Mouse (Mus musculus) CD4-positive helper T cell, adult 2 months (primary cell): Measurements from ENCODE around the gene Nlrp14.
"Not testable (repeated sequence)": the region's sequence is repeated elsewhere in the genome, so short reads cannot be mapped to it uniquely, and the experiment has no call there.

Experiments used
- DNase-seq: peaks from one replicate; pipeline ENCODE4 v3.0.0-alpha.2; 2012; ENCODE audit warnings: low read depth, missing footprints, low spot score

Nlrp14 gene

GRCm38 (mm10) chr7:107166690-107167089 lies at the start of gene Nlrp14:
Gene Nlrp14, plus strand, starts transcription at chr7:107166990.
- DNase-seq, result no peak

DNA sequence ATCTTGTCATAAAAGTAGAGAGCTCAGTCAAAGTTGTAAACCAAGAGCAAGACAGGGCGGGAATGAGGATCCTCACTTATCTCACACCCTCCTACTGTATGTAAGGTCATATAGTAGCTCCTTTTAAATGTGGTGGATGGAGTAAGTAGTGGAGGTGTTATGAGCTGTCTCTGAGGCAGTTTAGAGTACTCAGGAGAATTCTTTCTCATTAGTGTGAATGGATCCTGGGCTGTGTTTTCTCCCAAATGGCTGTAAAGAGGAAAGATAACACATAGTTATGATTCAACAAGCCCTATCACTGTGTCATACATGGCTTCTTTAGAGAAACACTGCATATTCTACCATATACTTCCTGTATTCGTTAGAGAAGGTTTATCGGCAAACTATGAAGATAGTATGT lies 35.8 kb upstream of the Nlrp14 start, which contains the start of gene Olfr715:
Gene Olfr715 (minus strand): TSS at position 101 of the 400 bp plus-strand sequence.
- DNase-seq, result not testable (repeated sequence)

DNA sequence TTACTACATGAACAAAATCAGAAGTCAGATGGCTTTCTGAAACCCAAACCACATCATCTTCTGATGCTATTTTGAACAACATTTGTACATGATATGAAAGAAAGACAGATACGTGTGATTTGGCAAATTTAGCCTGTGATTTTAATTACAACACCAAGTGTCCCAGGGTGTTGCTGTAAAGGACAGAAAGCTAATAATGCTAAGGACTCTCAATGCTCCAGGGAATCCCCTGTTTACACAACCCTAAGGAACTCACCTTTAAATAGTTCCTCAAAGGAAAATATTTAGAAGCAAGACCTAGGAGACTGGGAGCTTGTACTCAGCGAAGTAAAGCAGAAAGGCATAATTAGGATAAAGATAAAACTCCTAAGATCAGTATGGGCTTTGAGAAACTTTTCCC lies 28.8 kb upstream of the Nlrp14 start, which contains the start of gene Olfr716:
Gene Olfr716 (plus strand): TSS at position 301 of the 400 bp plus-strand sequence.
- not testable (repeated sequence) for DNase-seq

DNA sequence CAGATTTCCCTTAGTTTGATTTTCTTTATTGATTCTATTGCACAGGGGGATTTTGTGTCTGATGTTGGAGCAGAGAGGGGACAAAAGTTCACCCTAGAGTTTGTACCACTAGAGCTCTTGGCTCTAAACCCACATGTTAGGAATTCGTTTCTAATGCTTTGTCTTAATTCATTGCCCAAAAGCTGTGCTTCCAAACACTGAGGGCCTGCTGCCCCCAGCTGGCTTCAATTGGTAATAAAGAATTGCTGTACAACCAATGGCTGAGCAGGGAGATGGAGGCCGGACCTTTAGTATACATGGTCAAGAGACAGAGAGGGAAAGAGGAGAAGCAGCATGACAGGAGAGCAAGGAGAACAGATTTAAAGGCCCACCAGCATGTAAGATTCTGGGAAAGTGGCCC lies 13.6 kb downstream of the Nlrp14 start:
- no peak for DNase-seq

DNA sequence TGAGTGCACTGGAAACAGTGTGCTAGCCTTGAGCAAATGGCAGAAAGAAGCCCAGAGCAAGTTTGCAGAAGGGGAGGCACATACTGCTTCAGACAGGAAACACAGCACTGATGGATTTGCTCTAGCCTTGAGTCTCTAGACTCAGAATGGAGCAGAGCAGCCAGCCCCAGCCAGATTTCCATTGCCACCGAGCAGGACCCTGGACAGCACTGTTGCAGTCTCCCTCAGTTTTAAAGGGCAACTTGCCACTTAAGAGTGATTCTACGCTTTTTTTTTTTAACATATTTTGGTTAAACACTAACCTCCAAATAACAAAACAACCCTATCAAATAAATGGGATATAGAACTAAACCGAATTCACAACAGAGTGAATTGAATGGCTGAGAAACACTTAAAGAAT lies 35.0 kb downstream of the Nlrp14 start:
- no peak for DNase-seq

GRCm38 (mm10) chr7:107207843-107208242 lies 41.1 kb downstream of the Nlrp14 start:
- DNase-seq, result no peak

DNA sequence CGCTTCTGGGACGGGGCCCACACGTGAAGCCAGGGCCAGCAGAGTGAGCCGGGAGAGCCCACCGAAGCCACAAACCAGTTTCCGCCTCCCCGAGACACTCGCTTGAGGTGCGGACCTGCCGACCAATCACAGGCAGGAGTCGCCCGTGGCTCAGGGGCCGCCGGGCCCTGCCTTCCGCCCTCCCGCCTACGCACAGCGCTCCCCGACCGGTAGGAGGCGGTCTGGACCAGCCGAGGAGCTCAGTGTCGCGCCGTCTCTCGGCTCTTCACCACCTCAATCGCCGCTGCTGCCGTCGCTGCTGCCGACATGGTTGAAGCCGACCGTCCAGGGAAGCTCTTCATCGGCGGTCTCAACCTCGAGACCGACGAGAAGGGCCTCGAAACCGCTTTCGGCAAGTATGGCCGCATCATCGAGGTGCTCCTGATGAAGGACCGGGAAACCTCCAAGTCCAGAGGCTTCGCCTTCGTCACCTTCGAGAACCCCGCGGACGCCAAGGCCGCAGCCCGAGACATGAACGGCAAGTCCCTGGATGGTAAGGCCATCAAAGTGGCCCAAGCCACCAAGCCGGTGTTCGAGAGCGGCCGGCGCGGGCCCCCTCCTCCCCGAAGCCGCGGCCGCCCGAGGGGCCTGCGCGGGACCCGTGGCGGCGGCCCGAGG lies 42.5 kb downstream of the Nlrp14 start, which contains the start of gene Rbmxl2:
Gene Rbmxl2 (plus strand): TSS at position 242 of the 657 bp plus-strand sequence.
- no peak for DNase-seq

DNA sequence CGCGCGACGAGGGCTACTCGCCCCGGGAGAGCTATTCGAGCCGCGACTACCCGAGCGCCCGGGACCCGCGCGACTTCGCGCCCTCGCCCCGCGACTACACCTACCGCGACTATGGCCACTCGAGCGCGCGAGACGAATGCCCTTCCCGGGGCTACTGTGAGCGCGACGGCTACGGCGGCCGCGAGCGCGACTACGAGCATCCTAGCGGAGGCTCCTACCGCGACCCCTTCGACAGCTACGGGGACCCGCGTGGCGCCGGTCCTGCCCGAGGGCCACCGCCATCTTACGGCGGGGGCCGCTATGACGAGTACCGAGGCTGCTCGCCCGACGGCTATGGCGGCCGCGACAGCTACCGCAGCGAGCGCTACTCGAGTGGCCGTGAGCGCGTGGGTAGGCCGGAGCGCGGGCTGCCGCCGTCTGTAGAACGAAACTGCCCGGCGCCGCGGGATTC lies 43.4 kb downstream of the Nlrp14 start:
- DNase-seq, result no peak

- no peak for DNase-seq
Measured at GRCm38 (mm10) chr7:107215723-107216122, 48.9 kb downstream of the Nlrp14 start.

- no peak for DNase-seq
Measured at GRCm38 (mm10) chr7:107216845-107217244, 50.1 kb downstream of the Nlrp14 start.

DNA sequence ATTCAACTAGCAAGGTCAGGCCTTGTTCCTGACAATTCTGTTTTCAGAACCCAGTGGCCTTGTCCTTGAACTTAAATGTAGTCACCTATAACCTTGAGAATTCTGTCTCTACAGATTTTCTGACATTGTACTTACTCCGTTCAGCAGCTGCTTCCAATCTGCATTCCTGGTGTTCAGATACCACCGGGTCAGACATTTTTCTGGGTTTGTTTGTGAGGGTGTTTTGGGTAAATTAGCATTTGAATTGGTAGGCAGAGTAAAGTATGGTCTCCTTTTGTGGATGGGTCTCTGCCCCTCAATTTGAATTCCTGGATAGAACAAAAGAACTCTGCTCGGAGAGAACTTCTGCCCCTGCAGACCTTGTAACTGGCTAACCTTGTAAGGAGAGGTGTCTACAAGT lies 70.1 kb downstream of the Nlrp14 start:
- no peak for DNase-seq

GRCm38 (mm10) chr7:107237498-107237897 lies 70.7 kb downstream of the Nlrp14 start:
- no peak for DNase-seq

DNA sequence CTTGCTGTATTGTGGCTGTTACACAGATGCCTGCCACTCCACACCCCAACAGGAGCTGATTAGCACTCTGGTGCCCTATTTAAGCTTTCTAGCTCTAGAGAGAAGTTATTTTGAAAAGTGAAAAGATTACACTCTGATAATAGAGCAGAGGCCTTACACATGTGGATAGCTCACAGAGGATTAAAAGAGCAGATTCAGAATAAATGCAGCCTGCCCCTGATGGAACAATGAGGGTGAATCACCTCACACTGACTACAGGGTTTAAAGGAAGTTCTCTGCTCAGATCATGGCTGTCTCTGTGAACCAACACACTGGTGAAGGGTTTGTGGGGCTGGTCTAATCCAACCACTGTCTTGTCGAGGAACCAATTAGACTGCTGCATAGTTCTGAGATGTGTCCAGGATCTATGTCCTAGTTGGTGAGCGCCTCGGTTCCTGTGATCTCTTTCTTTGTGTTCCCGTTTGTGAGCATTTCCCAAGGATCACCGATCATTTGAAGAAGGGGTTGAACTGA lies 74.6 kb downstream of the Nlrp14 start:
- DNase-seq, result no peak
